Mouse (Mus musculus) cerebellum, adult 11 months (tissue): ENCODE data around the gene Vmn1r191.
"Not testable (repeated sequence)": the region's sequence is repeated elsewhere in the genome, so short reads cannot be mapped to it uniquely, and the experiment has no call there.

Experiments
- DNase-seq: peaks from one replicate; pipeline ENCODE4 v3.0.0; 2022

The Vmn1r191 gene

GRCm38 (mm10) chr13:22183869-22184268 lies at the start of gene Vmn1r191:
Gene Vmn1r191 (minus strand): TSS chr13:22183969.
- no peak for DNase-seq

- DNase-seq = not testable (repeated sequence)
Measured at GRCm38 (mm10) chr13:22223060-22223459, 39.3 kb upstream of the Vmn1r191 start, which contains the start of gene Vmn1r193. Gene Vmn1r193 (minus strand): TSS chr13:22223160.

DNA sequence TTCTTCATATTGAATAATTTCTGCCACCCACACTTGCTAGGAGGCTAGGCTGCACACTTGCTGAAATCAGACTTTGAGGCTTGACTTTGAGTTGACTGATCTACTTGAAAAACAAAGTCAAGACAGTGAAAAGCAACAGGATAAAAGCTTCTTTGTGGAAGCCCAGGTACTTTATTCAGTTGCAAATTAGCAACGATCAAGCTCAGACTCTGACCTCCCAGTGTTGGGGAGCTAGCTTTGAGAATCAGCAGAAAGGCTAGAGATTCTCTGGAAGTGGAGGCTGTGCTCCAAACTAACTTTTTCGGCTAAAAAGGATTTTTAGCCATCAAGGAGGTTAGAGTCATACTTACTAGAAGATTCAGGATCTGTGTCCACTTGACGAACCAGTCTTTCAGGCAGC lies 9.0 kb upstream of the Vmn1r191 start:
- not testable (repeated sequence) for DNase-seq

- no peak for DNase-seq
Measured at GRCm38 (mm10) chr13:22191041-22191440, 7.3 kb upstream of the Vmn1r191 start, which contains the start of gene Vmn1r192. Gene Vmn1r192 (minus strand): TSS chr13:22191141.

- DNase-seq = no peak
Measured at GRCm38 (mm10) chr13:22190385-22190784, 6.6 kb upstream of the Vmn1r191 start.

DNA sequence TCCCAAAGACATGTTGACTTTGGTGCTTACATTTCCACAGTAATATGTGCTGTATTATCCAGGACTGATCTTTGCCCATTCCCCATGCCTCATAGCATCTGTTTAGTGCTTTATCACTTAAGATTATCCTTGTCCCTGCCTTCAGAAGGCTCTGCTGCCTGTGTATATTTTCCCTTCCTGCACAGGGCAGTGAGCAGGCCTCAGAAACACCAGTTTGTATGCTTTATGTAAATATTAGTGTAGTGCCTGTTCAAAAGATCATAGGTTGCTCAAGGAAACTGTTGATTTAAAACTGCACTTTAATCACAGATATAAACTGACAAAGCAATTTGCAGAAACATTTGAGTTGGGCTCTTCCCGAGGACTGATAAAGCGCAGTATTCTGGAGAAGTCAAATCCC lies 5.5 kb upstream of the Vmn1r191 start:
- DNase-seq = no peak

DNA sequence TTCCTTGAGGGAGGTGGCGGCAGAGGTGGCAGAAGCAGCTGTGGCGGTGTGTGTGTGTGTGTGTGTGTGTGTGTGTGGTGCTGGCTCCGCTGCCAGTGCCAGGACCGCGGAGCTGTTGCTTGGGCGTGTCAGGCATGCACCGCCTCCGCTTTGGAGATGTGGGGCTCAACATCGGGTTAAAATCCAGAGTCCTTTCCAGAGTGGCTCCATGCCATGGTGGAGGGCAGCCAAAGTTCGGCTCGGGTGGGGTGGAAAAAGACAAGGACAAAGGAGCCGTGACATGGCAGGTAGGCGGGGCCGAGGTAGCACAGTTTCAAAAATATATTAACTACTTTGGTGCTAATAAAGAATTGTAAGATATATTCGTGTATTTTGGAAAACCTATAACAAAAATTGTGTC lies 15.4 kb downstream of the Vmn1r191 start:
- DNase-seq = no peak

GRCm38 (mm10) chr13:22136495-22137293 lies 47.1 kb downstream of the Vmn1r191 start:
- not testable (repeated sequence) for DNase-seq
